8 mouse cellular contexts compared by ENCODE assay signal in the genomic region with DNA sequence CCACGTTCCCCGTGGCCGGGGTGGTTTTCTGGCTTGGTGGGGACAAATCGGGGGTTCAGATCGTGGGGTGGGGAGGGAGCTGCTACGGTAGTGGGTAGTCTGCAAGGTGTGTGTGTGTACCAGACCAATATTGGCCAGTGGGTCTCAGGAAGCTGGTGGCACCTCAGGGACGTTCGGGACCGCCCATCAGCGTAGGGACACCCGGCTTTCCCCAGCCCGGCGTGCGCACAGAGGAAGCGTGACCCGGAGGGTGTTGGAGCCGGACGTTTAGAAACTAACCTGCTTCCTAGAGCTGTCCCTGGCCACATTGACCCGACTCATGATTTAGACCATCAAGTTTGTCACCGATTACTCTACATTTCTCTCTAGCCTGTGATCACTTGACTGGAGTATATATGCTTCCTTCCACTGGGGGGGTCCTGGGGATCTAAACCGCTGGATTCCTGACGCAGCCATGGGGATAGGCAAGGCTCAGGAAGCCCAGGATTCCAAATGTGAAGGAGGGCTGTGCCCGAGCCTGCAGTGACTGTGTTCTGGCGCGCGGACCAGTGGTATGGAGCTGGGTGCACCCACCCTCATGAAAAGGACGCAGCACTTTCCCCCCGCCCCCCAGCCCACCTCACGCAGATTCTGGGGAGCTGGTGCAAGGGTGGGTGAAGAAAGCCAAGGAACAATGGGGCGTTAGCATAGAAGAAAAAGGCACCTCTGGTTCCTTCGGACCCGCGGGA.
A peak's percentile ranks its signal among the peaks of the same experiment; 100 is the strongest.
DNase-seq lines count a peak whose midpoint lies in the region; ATAC-seq and TF ChIP-seq lines count a peak whose summit lies in the region.

No protein-coding gene starts in this region.

- peak overlapping the region; percentile 85 for H3K27ac ChIP-seq in embryonic facial prominence, embryonic 10.5 days (replicated peaks)
- H3K27ac ChIP-seq in limb, embryonic 14.5 days (replicated peaks; ENCODE audit: low read depth, low read length), result no peak overlapping the region

- TF ChIP-seq POLR2A in limb, embryonic 14.5 days (IDR thresholded peaks at IDR 0.05; ENCODE audit: borderline replicate concordance, extremely low read depth, insufficient read depth, insufficient read length), result no peak

- ATAC-seq in limb, embryonic 14.5 days (ENCODE audit: low FRiP score, low read depth), result no peak
- no peak for ATAC-seq in cerebellum, adult (ENCODE audit: insufficient number of reproducible peaks, low FRiP score, low TSS enrichment)

- under 1% methylated on average over 33 of the region's 33 CpGs for WGBS in embryonic facial prominence, embryonic 10.5 days
- WGBS in limb, embryonic 14.5 days, result 0% methylated on average over 31 of the region's 33 CpGs

- intact Hi-C loops in heart, postnatal 14 days (cut with DNase I), result loop anchor here (5.0 to 10.0 kb wide), 2 partner anchors 62 to 130 kb away; no protein-coding TSS in a partner anchor

- peaks cover 30% of the 10 kb centered on the region for H3K4me1 ChIP-seq in E14TG2a.4 (replicated peaks; ENCODE audit: low read depth, low read length)
- peaks cover 42% of the 10 kb centered on the region for H3K4me1 ChIP-seq in embryonic facial prominence, embryonic 10.5 days
- H3K4me1 ChIP-seq in limb, embryonic 14.5 days (ENCODE audit: control insufficient read depth, insufficient read depth, low read length), result peaks cover 14% of the 10 kb centered on the region

- peak overlapping the region; percentile 83 for H3K4me3 ChIP-seq in E14TG2a.4 (replicated peaks; ENCODE audit: low read length)
- peak overlapping the region; percentile 82 for H3K4me3 ChIP-seq in embryonic facial prominence, embryonic 10.5 days
- peak overlapping the region; percentile 68 for H3K4me3 ChIP-seq in limb, embryonic 14.5 days (replicated peaks; ENCODE audit: low read length)

- no peak for TF ChIP-seq CTCF in E14TG2a.4 (conservative IDR thresholded peaks at IDR 0.05; ENCODE audit: low read length)

- peak; percentile 7 for DNase-seq in cerebellum, adult 8-10 months
- no peak for DNase-seq in cerebellum, adult 9-11 months
- DNase-seq in embryonic facial prominence, embryonic 10.5 days (ENCODE audit: low spot score), result peak; percentile 64
- peak; percentile 43 to 50 for DNase-seq in heart, postnatal 14 days
- DNase-seq in limb, embryonic 14.5 days (ENCODE audit: low spot score), result no peak
- DNase-seq in neural tube, embryonic 10.5 days (ENCODE audit: extremely low spot score, low spot score), result peak; percentile 75

- H3K27me3 ChIP-seq in E14TG2a.4 (ENCODE audit: insufficient read depth, low read length), result peaks cover 92% of the 10 kb centered on the region
- peaks cover 95% of the 10 kb centered on the region for H3K27me3 ChIP-seq in embryonic facial prominence, embryonic 10.5 days (replicated peaks; ENCODE audit: low read depth, poor library complexity, severe bottlenecking)
- H3K27me3 ChIP-seq in limb, embryonic 14.5 days (ENCODE audit: control insufficient read depth, insufficient read depth, low read length), result peaks cover 56% of the 10 kb centered on the region

- H3K36me3 ChIP-seq in E14TG2a.4 (ENCODE audit: insufficient read depth, low read length), result no peaks in the 10 kb centered on the region
- H3K36me3 ChIP-seq in embryonic facial prominence, embryonic 10.5 days (replicated peaks), result no peaks in the 10 kb centered on the region
- H3K36me3 ChIP-seq in limb, embryonic 14.5 days (ENCODE audit: control insufficient read depth, insufficient read depth, low read length), result no peaks in the 10 kb centered on the region

- peak overlapping the region; percentile 71 for H3K9ac ChIP-seq in limb, embryonic 14.5 days (ENCODE audit: low read depth, low read length, severe bottlenecking)

- H3K9me3 ChIP-seq in E14TG2a.4 (ENCODE audit: low read length), result no peaks in the 10 kb centered on the region
- no peaks in the 10 kb centered on the region for H3K9me3 ChIP-seq in embryonic facial prominence, embryonic 10.5 days
- H3K9me3 ChIP-seq in limb, embryonic 14.5 days (ENCODE audit: control insufficient read depth, low read length), result no peaks in the 10 kb centered on the region

- peak overlapping the region; percentile 95 for H3K4me2 ChIP-seq in limb, embryonic 14.5 days (replicated peaks; ENCODE audit: low read depth, low read length, severe bottlenecking)

Comparison
In these comparisons a context has a peak if more than half of its experiments do, and no peak if none do; other contexts are left out.
1. DNase-seq: peak in cerebellum, adult 8-10 months (single experiment), embryonic facial prominence, embryonic 10.5 days (single experiment), heart, postnatal 14 days (2 of 2) and neural tube, embryonic 10.5 days (single experiment); none in cerebellum, adult 9-11 months (single experiment) and limb, embryonic 14.5 days (single experiment).
2. Peak in every context shown above with its lines, with median percentiles within 50 percentile points of each other: H3K4me3 ChIP-seq.